Mouse (Mus musculus) layer of hippocampus, adult 2 months (tissue): ENCODE results near the gene Fgf11. TPM values are rescaled to one million over a fixed set of nuclear protein-coding genes. Genes with fewer than 3 reads are reported as not detected.

Experiments
- DNase-seq, 2 experiments: peaks; one replicate each; pipeline ENCODE4 v3.0.0; 2022; ENCODE audit warnings: low spot score in 2 of 2
- H3K27ac ChIP-seq: fragments of 200-600 bp; 2 replicates; pipeline ENCODE4 v1.8.1; 2022
- H3K4me3 ChIP-seq: fragments of 200-600 bp; 2 replicates; pipeline ENCODE4 v1.8.1; 2022; ENCODE audit warnings: mild to moderate bottlenecking
- CTCF ChIP-seq: fragments of 200-600 bp; conservative IDR thresholded peaks from 2 replicates; pipeline ENCODE4 v1.8.1; 2022; ENCODE audit warnings: antibody characterized with exemption, mild to moderate bottlenecking, moderate library complexity
- total RNA-seq, 2 experiments: library from RNA; stranded (reverse); gene quantifications; 2 replicates each; pipeline ENCODE4 v1.2.3; 2021

Fgf11 gene
- total RNA-seq, 2 experiments from 2014 or later = 25.6 to 28.0 TPM

DNA sequence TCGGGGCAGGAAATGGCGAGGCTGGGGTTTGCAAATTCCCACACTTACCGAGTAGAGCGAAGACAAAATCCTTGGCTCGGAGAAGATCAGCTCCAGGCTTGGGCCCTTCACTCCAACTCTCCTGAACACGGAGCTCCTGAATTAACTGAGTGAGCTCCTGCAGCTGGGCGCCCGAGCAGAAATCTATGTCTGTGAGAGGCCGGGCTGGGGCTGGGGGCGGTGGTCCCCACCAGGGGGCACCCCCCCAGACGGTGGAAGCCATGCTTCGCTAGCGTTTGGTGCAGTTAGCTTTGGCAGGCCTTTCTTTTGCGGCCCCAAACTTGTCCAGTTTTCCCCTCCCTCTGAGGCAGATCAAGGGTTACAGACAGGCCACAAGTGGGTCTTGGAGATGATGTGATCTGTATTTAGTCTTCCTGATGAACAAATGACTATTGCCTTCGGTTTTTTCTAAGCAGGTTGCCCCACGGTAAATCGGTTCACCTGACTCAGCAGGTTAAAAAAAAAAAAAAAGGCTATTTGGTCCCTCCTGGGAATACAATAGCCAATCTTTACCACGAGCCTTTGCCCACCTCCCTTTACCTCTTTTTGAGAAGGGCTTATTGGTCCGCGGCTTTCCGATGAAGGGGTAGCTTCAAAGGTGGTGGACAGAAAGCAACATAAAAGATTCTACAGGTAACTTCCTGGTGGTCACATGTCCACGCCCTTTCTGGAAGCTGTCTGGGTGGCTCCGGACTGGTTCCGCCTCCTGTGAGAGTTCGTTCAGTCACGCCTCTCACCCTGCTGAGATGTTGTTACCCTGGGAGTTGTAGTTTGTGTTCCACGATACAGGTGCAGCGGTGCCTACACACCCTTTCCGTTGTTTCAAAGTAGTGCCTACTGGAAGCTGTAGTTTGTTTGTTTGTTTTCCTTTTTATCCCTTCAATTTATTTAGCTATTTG lies 3.6 kb upstream of the Fgf11 start, which contains the start of gene Tmem102:
Gene Tmem102, minus strand, starts transcription at position 653 of the 938 bp plus-strand sequence.
- Histone ChIP-seq H3K27ac (no peak within 1 kb of the TSS), H3K4me3 (no peak within 1 kb of the TSS; the same call in 1 of the 2 replicates)
- DNase-seq = no peak
- TF ChIP-seq CTCF = no peak

GRCm38 (mm10) chr11:69804652-69804940 lies 2.9 kb upstream of the Fgf11 start:
- no peak for DNase-seq
- Histone ChIP-seq H3K4me3 (no peak overlapping the region; the same call in 1 of the 2 replicates), H3K27ac (no peak overlapping the region)
- no peak for TF ChIP-seq CTCF

GRCm38 (mm10) chr11:69803786-69804651 lies 2.4 kb upstream of the Fgf11 start:
- peak overlapping the region; percentile 63 for H3K4me3 ChIP-seq
- peak; percentile 59 to 64 for DNase-seq
- peak; percentile 85 for TF ChIP-seq CTCF
- peak overlapping the region; percentile 82 for H3K27ac ChIP-seq

DNA sequence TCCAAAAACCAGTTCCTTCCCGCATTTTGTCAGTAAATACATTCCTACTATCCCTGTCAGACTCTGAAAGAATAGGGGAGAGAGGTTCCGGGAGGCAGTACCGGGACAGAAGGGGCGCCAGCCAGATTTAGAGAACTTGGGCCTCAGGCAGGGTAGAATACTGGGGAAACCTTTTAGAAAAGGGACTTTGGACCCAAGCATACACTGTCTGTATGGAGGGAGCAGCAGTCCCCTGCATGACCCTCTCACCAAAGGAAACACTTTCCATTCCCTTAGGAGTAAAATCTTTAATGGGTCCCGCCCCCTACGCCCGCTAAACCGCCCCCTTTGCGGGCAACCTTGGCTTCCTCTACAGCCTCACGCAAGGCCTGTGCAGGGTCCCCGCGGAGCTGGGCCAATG lies 1.7 kb upstream of the Fgf11 start:
- peak overlapping the region; percentile 63 for H3K4me3 ChIP-seq
- peak overlapping the region; percentile 82 for H3K27ac ChIP-seq
- no peak for DNase-seq
- TF ChIP-seq CTCF = no peak

- TF ChIP-seq CTCF = no peak
- Histone ChIP-seq H3K27ac (peak overlapping the region; percentile 82), H3K4me3 (peak overlapping the region; percentile 63)
- peak; percentile 80 to 83 for DNase-seq
Observed at GRCm38 (mm10) chr11:69802648-69803105, 1.0 kb upstream of the Fgf11 start.

DNA sequence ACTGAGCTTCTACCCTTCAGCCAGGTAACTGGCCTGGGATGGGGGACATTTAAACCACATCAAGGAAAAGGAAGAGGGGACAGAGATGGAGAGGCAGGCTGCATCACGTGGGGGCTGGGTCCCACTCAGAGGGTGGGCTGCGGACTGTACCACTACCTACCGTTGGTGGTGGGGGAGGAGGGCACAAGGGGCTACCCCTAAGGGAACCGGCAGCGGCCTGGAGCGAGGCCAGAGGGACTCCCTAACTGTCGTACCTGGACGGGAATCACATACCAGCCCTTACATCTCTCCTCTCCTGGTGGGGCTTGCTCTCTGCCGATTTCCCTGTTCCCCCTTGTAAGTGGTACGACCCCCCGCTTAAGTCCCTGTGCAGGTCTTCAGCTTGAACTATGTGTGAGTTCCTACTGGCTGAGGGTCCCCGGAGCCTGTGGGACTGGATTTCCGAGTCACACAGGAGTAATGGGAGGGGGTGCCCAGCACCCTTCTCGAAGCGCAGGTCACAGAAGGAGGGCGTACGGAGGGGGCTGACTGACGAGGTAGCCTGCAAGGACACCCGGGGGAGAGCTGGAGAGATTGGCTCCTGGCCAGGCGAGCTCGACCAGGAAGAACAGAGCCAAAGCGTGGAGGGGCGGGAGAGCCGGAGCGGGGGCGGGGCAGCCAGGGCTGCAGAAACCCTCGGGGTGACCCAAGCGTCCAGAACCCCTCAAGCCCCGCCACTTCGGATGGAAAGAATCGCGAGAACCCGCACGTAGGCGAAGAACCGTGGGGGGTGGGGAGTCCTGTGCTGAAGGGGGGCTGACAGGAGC lies 1.1 kb downstream of the Fgf11 start:
- Histone ChIP-seq H3K4me3 (peak overlapping the region; percentile 63), H3K27ac (peak overlapping the region; percentile 82)
- DNase-seq = no peak
- TF ChIP-seq CTCF = no peak

DNA sequence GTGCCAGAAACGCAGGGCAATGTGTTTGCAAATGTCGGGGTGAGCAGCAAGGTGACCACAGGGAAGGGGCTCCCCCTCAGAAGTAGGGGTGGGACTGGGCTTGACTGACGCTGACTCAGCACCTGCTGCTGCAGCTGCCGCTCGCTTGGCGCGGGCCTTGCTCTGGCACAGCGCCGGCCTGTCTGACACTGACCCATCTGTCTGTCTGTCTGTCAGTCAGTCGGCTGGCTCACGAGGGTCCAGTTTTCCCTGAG lies 1.6 kb downstream of the Fgf11 start:
- Histone ChIP-seq H3K27ac (peak overlapping the region; percentile 82), H3K4me3 (peak overlapping the region; percentile 63)
- DNase-seq = no peak
- TF ChIP-seq CTCF = no peak

DNA sequence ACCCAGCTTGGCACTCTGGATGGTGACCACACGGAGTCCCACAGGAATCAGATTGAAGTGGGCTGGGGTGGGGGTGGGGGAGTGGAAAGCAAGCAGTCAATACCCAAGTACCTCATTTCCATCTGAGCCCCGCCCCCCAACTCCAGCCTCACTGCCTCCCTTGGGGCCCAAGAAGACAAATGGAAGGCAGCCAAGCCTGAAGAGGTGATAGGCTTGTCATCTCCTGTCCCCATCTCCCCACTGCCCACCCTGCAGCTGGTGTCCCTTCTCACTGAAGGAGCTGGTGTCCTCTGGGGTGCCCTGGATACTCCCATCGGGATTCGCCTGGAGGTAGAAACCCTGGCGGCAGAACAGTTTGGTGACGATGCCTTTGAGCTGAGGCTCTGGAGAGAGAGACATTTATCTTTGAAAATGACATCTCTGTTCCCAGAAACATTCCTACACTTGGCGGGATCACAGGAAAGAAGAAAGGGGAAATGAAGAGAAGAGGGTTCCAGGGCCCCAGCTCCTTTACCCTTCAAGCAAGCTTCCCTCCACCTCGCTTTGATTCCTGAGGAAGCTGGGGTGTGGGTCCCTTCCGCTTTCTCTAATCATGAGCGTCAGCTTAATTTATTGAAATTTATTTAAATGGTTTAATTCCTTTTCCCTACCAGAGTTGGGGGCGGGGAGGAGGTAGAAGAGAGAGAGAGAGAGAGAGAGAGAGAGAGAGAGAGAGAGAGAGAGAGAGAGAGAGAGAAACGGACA lies 2.1 kb downstream of the Fgf11 start:
- peak overlapping the region; percentile 82; the same call in 1 of the 2 replicates for H3K27ac ChIP-seq
- TF ChIP-seq CTCF = peak; percentile 13; the same call in 1 of the 2 replicates
- H3K4me3 ChIP-seq = peak overlapping the region; percentile 63; the same call in 1 of the 2 replicates
- no peak for DNase-seq

DNA sequence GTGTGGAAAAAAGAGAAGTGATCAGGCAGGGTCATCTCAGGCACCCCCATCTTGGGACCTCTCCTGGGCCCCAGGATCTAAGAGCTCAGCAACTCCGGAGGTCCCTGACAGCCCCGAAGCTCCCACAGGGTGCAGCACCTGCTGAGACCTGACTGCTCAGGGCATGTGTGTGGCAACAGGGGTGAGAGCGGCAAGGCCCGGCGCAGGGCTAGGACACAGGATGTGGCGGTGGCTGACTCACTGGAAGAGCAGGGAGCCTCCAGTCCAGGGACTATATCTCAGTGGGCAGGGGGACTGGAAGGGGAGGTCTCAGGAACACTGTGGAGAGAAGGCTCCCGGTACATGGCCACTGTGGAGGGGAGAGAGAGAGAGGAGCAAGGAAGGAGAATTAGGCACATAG lies 3.7 kb downstream of the Fgf11 start:
- no peak for DNase-seq
- Histone ChIP-seq H3K4me3 (no peak overlapping the region), H3K27ac (no peak overlapping the region)
- TF ChIP-seq CTCF = no peak

GRCm38 (mm10) chr11:69795983-69796435 lies 5.6 kb downstream of the Fgf11 start:
- Histone ChIP-seq H3K27ac (peak overlapping the region; percentile 77; the same call in 1 of the 2 replicates), H3K4me3 (peak overlapping the region; percentile 63)
- no peak for DNase-seq
- TF ChIP-seq CTCF = no peak

- peak; percentile 44 for TF ChIP-seq CTCF
- peak; percentile 84 to 95 for DNase-seq
- H3K27ac ChIP-seq = peak within 1 kb of the TSS; percentile 77
- H3K4me3 ChIP-seq = peak within 1 kb of the TSS; percentile 63
Observed at GRCm38 (mm10) chr11:69795168-69795982, 6.3 kb downstream of the Fgf11 start, which contains the start of gene Chrnb1. TSS of gene Chrnb1 (minus strand) at chr11:69795943.
